Mouse (Mus musculus) megakaryocyte, embryonic 14.5 days (primary cell): Measurements from ENCODE around the gene Lamb1.

Source experiments
- FLI1 ChIP-seq: IDR thresholded peaks from 2 replicates; pipeline ENCODE4 v1.6.1; 2012; ENCODE audit warnings: low read length, inconsistent platforms, mixed read lengths
- GATA1 ChIP-seq: IDR thresholded peaks from 3 replicates; pipeline ENCODE4 v1.6.1; 2012; ENCODE audit warnings: mixed read lengths, low read length, inconsistent platforms, borderline replicate concordance

DNA sequence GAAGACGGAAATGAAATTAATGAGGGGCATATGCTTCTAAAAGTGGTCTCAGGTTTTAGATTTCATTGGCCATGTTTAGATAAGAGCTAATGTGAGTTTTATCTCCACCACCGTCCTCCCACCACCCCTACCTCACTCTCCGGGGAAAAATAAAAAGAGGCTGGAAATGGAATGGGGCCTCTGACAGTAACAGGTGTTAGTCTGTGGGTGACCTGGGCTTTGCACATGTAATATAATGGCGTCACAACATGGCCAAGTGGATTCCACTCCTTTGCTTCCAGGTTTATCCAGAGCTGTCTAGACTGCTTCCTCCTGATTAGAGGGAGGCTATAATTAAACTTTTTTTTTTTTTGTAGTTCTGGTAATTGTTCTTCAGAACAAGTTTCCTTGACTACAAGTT, 2.3 kb downstream of the Lamb1 start:
- TF ChIP-seq GATA1 (no peak), FLI1 (no peak)
